ENCODE assay signal across 8 mouse cellular contexts in the genomic region with DNA sequence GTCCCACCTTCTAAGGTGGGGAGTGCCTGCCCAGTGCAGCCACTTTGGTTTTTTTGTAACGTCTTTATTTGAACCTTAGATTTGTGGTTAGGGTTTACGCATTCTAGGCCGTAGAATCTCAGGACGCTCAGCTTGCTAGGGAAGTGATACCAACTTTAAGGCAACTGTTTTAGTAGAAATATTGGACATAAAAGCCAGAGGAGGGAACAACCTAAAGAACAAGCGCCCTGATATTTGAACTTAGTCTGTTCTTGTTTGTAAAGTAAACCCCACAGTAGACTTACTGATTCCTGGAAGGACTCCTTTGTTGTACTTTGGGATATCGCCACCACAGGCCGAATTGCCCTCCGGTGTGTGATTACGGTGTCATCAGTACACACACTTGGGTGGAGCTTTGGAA. TPM values are rescaled to one million over a fixed set of nuclear protein-coding genes. Genes with fewer than 3 reads are reported as not detected.
A peak's percentile ranks its signal among the peaks of the same experiment; 100 is the strongest.
DNase-seq lines count a peak whose midpoint lies in the region; ATAC-seq and TF ChIP-seq lines count a peak whose summit lies in the region.

No protein-coding gene starts in this region.

- H3K27ac ChIP-seq in kidney, postnatal 0 days = no peak overlapping the region
- no peak overlapping the region for H3K27ac ChIP-seq in intestine, embryonic 16.5 days (ENCODE audit: low read length)
- no peak overlapping the region for H3K27ac ChIP-seq in neural tube, embryonic 13.5 days (replicated peaks)

- intact Hi-C loops in gastrocnemius, postnatal 14 days (cut with DNase I; ENCODE audit: low total_unique reads) = no loop called here

- peak overlapping the region; percentile 80 for H3K4me3 ChIP-seq in kidney, postnatal 0 days (replicated peaks; ENCODE audit: low read depth, low read length)
- peak overlapping the region; percentile 95 for H3K4me3 ChIP-seq in intestine, embryonic 16.5 days (ENCODE audit: low read length)
- H3K4me3 ChIP-seq in neural tube, embryonic 13.5 days = peak overlapping the region; percentile 82

- no peaks in the 10 kb centered on the region for H3K36me3 ChIP-seq in kidney, postnatal 0 days (ENCODE audit: insufficient read depth, low read length)
- no peaks in the 10 kb centered on the region for H3K36me3 ChIP-seq in intestine, embryonic 16.5 days (ENCODE audit: control insufficient read depth, insufficient read depth, low read length)
- 0 out of 2 replicates have a peak, but pooled peaks cover 2% of the 10 kb centered on the region for H3K36me3 ChIP-seq in neural tube, embryonic 13.5 days

- H3K9ac ChIP-seq in kidney, postnatal 0 days (ENCODE audit: low read depth, low read length) = peak overlapping the region; percentile 86
- H3K9ac ChIP-seq in intestine, embryonic 16.5 days (ENCODE audit: low read depth, low read length) = peak overlapping the region; percentile 96
- peak overlapping the region; percentile 87 for H3K9ac ChIP-seq in neural tube, embryonic 13.5 days

- H3K4me2 ChIP-seq in kidney, postnatal 0 days (ENCODE audit: low read length) = peak overlapping the region; percentile 72
- peak overlapping the region; percentile 62 for H3K4me2 ChIP-seq in intestine, embryonic 16.5 days (ENCODE audit: low read depth, low read length)
- H3K4me2 ChIP-seq in neural tube, embryonic 13.5 days = peak overlapping the region; percentile 88

- no peak for ATAC-seq in kidney, postnatal 0 days (replicated peaks; ENCODE audit: low FRiP score, low read depth)
- ATAC-seq in intestine, embryonic 16.5 days = no peak
- no peak for ATAC-seq in neural tube, embryonic 13.5 days (ENCODE audit: low read depth)

- peaks cover 15% of the 10 kb centered on the region; the same call in 1 of the 2 replicates for H3K4me1 ChIP-seq in kidney, postnatal 0 days (replicated peaks; ENCODE audit: insufficient read depth, low read length)
- peaks cover 13% of the 10 kb centered on the region for H3K4me1 ChIP-seq in intestine, embryonic 16.5 days (ENCODE audit: control insufficient read depth, insufficient read depth, low read length)
- peaks cover 42% of the 10 kb centered on the region for H3K4me1 ChIP-seq in neural tube, embryonic 13.5 days (replicated peaks)

- no peaks in the 10 kb centered on the region for H3K9me3 ChIP-seq in kidney, postnatal 0 days (replicated peaks; ENCODE audit: low read length)
- no peaks in the 10 kb centered on the region for H3K9me3 ChIP-seq in intestine, embryonic 16.5 days (ENCODE audit: control insufficient read depth, low read length)
- no peaks in the 10 kb centered on the region for H3K9me3 ChIP-seq in neural tube, embryonic 13.5 days

- H3K27me3 ChIP-seq in kidney, postnatal 0 days (ENCODE audit: insufficient read depth, low read length) = no peaks in the 10 kb centered on the region
- H3K27me3 ChIP-seq in intestine, embryonic 16.5 days (replicated peaks; ENCODE audit: control insufficient read depth, insufficient read depth, low read length) = no peaks in the 10 kb centered on the region
- H3K27me3 ChIP-seq in neural tube, embryonic 13.5 days = no peaks in the 10 kb centered on the region

- WGBS in kidney, postnatal 0 days = 42% methylated on average over 9 of the region's 9 CpGs
- WGBS in intestine, embryonic 16.5 days = 48% methylated on average over 9 of the region's 9 CpGs
- WGBS in neural tube, embryonic 13.5 days = 57% methylated on average over 9 of the region's 9 CpGs

- TF ChIP-seq CTCF in kidney, postnatal 0 days (IDR thresholded peaks at IDR 0.05; ENCODE audit: low read depth) = no peak

- DNase-seq in kidney, postnatal 0 days (ENCODE audit: low spot score) = no peak
- DNase-seq in kidney, adult 9 months = no peak
- DNase-seq in c-Kit-positive CD71-negative TER-119-negative erythroid progenitor cells, embryonic 14.5 days (ENCODE audit: low read depth) = peak; percentile 16
- DNase-seq in gastrocnemius, postnatal 10 days = no peak
- DNase-seq in gastrocnemius, postnatal 14 days = no peak
- no peak for DNase-seq in layer of hippocampus, adult 9-11 months

RNA-seq across cellular contexts. Expression of gene Gm5129, which starts 1.2 kb away (rescaled TPM):
- polyA plus RNA-seq in kidney, postnatal 0 days (2015; fragmentation: Nextera tagmentation; extraction: Ambion mirVana) = not detected in 2 replicates
- not detected in 2 replicates for polyA plus RNA-seq in intestine, embryonic 16.5 days (2015; fragmentation: Nextera tagmentation; extraction: Ambion mirVana)
- polyA plus RNA-seq in neural tube, embryonic 13.5 days (2015; fragmentation: Nextera tagmentation; extraction: Ambion mirVana) = not detected in 2 replicates
- not detected for total RNA-seq in gastrocnemius, postnatal 10 days (2021)
- not detected for total RNA-seq in gastrocnemius, postnatal 14 days (2021)

RNA-seq across cellular contexts. Expression of gene Dnajb6, which starts 1.5 kb away (rescaled TPM):
- 145 and 158 TPM in 2 replicates for polyA plus RNA-seq in kidney, postnatal 0 days (2015; fragmentation: Nextera tagmentation; extraction: Ambion mirVana)
- polyA plus RNA-seq in intestine, embryonic 16.5 days (2015; fragmentation: Nextera tagmentation; extraction: Ambion mirVana) = 103 and 109 TPM in 2 replicates
- polyA plus RNA-seq in neural tube, embryonic 13.5 days (2015; fragmentation: Nextera tagmentation; extraction: Ambion mirVana) = 302 and 306 TPM in 2 replicates
- 10 to 100 TPM; 67.7 to 78.0 TPM for total RNA-seq in gastrocnemius, postnatal 10 days (2021)
- 10 to 100 TPM; 57.4 to 64.5 TPM for total RNA-seq in gastrocnemius, postnatal 14 days (2021)
